Mouse (Mus musculus): ENCODE measurements around the gene Nfya.

DNA sequence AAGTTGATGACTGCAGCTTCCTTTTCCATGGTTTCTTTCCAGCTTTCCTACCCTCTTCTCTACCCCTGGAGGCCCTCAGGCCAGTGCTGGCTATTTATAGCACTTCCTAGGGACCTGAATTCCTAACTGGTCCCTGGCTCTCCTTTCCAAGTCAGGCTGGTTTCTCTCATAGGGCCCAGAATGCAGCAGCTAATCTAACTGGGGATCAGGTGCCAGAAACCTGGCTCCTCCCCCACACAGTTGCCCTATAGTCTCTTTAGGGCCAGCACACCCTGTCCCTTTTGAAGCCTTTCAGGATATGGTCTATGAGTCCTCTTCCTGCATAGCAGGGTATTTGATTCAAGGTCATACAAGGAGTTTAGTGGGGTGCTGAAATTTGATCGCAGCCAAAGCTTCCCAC, 26.8 kb upstream of the Nfya start:
- TF ChIP-seq GATA1 (IDR thresholded peaks at IDR 0.05; ENCODE audit: low read length) (no peak), TAL1 (IDR thresholded peaks at IDR 0.05; ENCODE audit: low read length) (no peak)
